Mouse (Mus musculus) adipocyte (in vitro differentiated cells): ENCODE data around the gene Prss43.
"Not testable (repeated sequence)": the region's sequence is repeated elsewhere in the genome, so short reads cannot be mapped to it uniquely, and the experiment has no call there.

Experiments used
- DNase-seq: peaks from one replicate; pipeline ENCODE4 v3.0.0-alpha.2; 2016; ENCODE audit warnings: low spot score

Prss43 gene

DNA sequence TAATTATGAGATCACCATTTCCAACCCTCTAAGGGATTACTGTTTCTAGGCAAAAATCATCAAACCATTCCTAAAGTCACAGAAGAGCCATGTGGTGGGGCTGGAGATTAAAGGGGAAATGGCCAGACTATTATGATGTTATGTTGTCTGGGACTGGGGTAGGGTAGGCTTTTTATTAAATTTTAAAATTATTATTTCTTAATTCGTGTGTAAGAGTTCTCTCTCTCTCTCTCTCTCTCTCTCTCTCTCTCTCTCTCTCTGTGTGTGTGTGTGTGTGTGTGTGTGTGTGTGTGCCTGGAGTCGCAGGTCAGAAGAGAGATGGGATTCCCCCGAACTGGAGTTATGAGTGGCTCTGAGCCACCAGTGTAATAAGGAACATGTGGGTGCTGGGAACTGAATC lies at the start of gene Prss43:
Gene Prss43 (plus strand): TSS at position 301 of the 400 bp plus-strand sequence.
- DNase-seq: no peak

DNA sequence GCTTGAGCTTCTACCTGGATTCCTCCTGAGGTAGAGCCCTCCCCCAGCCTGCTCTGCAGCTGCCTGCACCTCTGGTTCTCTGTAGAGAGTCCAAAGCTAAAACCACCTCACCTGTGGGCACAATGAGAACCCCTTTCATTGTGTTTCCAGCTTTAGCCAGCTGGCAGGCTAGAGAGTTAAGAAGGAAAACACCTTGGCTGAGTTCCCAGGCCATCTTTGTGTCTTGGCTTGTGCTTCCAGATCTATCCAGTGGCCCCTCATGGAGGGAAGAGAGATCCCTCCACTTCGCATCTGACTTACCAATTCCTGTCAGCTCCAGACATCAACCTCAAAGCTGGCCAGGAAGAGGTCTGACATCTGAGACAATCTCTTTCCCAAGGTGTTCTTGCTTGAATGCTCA lies 48.4 kb upstream of the Prss43 start:
- no peak for DNase-seq

- no peak for DNase-seq
Observed at GRCm38 (mm10) chr9:110778559-110778958, 47.9 kb upstream of the Prss43 start.

DNA sequence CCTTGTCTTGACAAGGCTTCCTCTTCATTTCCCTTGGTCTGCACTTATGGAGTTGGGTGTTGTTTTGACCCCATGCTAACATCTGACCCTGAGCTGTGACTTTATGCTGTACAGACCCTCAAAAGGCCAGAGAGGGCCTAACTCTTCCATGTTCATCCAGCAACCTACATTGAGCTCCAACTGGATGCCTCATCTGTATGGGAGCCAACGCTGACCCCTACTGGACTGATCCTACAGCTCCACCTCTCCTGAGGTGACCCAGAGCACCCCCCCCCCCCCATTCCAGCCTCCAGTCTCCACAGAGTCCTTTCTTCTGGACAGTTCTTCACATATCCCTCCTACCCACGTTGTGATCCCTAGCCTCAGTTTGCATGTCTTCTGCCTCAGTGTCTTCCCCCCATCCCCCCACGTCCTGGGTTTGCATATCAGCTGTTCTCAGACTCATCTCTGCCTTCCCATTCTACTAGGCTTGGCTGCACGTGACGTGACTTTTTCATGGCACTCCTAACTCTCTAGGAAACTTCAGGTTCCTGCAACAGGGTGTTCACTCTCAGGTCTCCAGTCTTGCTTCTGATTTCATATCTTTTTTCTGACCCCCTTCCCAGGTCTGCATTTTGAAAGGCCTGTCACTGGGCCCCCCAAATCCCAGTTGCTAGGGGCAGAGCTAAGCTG lies 47.1 kb upstream of the Prss43 start:
- DNase-seq: peak; percentile 44

DNA sequence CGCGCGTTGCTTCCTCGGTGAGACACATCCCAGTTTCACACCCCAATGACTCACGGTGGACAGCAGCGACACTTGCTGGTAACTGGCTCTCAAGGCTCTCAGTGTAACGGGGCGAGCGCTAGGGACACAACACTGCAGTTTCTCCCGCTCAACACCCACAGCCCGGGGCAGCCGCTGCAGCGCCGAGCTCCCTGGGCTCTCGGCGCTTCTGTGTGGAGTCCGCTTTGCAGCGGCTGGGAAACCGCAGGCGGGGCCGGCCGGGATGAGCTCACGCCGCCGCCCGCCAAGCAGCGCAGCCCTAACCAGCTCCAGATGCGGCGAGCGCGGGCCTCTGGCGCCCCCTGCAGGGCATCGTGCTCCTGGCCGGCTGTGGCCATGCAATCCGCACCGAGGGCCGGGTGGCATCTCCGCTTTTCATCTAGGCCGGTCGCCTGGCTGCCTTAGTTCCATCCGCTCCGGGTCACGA lies 45.2 kb upstream of the Prss43 start:
- peak; percentile 87 for DNase-seq

DNA sequence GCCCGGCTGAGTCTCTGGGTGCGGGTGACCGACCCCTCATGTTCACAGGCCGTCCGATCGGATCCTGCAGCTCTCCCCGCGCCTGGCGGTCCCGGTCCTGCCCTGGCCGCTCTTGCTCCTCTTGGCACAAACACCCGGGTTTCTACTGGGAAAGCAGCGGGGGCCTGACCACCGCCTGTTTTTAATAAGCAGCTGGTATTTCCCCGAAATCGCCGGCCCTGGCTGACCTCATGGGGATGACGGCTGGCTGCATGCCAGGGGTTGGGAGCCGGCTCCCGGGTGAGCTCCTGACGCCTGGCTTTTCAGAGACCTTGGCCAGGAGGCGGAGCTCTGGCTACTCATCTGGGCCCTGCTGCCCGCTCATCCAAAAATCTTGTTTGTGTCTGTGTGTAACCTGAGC lies 44.8 kb upstream of the Prss43 start:
- DNase-seq: peak; percentile 92

GRCm38 (mm10) chr9:110783611-110784010 lies 42.9 kb upstream of the Prss43 start:
- DNase-seq: peak; percentile 50

DNA sequence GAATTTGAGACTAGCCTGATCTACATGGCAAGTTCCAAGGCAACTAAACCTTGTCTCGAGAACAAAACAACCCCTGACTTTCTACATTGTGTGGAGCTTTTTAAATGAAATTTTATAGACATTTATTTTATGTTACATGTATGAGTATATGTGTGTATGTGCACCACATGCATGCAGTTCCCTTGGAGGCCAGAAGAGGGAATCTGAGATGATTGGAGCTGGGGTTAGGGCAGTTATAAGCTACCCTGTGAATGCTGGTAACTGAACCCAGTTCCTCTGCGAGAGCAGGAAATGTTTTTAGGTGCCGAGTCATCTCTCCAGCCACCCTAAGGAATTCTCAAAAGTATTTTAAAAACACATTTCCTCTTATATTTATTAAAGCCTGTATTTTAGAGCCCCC lies 38.3 kb upstream of the Prss43 start:
- no peak for DNase-seq

- DNase-seq: peak; percentile 21
Observed at GRCm38 (mm10) chr9:110790462-110790861, 36.0 kb upstream of the Prss43 start.

GRCm38 (mm10) chr9:110797013-110797412 lies 29.5 kb upstream of the Prss43 start:
- DNase-seq: no peak

DNA sequence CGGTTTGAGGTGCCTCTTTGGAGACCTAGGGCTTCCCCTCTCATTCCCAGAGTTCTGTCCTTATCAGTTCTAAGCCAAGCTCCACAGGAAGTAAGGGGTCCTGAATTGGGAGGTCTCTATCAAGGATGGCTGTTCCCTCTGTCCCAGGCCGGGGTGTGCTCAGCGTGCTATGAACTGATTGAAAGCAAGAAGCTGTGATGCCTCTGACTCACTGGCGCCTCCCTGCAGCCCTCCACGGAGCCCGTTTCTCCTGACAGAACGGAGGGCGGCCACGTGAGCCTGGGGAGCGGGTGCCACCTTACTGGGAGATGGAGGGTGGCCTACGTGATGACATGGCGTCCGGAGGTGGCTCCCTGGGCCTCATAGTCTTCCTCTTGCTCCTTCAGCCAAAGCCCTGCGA lies 28.6 kb upstream of the Prss43 start, which contains the start of gene Prss42:
Gene Prss42 (plus strand): TSS at position 301 of the 400 bp plus-strand sequence.
- DNase-seq: no peak

GRCm38 (mm10) chr9:110800834-110801479 lies 25.5 kb upstream of the Prss43 start:
- DNase-seq: no peak

- DNase-seq: no peak
Observed at GRCm38 (mm10) chr9:110803294-110803693, 23.2 kb upstream of the Prss43 start.

DNA sequence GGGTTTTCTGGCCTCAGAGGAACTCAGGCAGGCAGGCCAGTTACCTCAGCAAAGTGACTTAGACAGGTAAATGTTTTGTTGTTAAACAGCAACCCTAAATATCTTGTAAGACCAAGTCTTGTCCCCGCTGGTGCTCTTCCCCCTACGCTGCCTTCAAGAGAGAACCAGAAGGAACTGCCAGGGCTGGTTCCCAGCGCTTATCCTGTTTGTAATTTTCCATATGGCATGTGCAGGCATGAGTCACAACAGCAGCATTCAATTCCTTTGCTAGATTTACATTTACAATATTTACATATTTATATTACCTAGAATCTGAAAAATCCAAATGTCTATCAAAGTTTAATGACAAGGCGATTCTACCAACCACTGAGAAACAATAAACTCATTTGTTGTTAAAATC lies 16.4 kb upstream of the Prss43 start:
- DNase-seq: no peak

- no peak for DNase-seq
Observed at GRCm38 (mm10) chr9:110813789-110814188, 12.7 kb upstream of the Prss43 start, which contains the start of gene Prss44. Prss44 (plus strand) TSS chr9:110813994.

DNA sequence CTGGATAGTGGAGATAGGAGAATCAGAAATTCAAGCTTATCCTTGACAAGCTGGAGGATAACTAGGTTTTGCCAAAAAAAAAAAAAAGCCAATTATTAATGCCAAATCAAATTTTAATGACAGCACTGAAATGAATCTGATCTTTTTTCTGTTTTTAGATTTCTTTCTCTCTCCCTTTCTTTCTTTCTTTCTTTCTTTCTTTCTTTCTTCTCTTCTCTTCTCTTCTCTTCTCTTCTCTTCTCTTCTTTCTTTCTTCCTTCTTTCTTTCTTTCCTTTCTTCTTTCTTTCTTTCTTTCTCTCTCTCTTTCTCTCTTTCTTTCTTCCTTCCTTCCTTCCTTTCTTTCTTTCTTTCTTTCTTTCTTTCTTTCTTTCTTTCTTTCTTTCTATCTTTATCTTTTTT lies 5.9 kb upstream of the Prss43 start:
- DNase-seq: not testable (repeated sequence)

DNA sequence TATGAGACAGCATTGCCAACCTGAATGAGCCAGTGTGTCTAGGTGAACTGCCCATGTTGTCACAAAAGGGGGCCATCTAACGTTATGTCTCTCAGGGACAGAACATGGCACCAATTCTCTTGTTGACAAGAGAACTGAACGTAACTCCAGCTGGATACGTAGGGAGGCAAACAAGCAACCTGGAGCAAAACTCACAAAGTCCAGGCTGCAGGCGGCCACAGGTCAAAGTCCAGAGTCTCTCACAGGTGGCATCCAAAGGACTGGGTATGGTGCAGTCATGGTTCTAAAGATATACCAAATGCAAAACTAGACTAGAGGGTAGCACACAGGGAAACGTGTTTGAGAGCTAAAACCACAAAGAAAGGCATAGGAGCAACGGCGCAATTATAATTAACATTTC lies 5.1 kb upstream of the Prss43 start:
- DNase-seq: no peak

GRCm38 (mm10) chr9:110825426-110825825 lies 1.1 kb upstream of the Prss43 start:
- DNase-seq: no peak

GRCm38 (mm10) chr9:110825832-110826231 lies 658 bp upstream of the Prss43 start:
- no peak for DNase-seq

GRCm38 (mm10) chr9:110833021-110833420 lies 6.5 kb downstream of the Prss43 start:
- no peak for DNase-seq

DNA sequence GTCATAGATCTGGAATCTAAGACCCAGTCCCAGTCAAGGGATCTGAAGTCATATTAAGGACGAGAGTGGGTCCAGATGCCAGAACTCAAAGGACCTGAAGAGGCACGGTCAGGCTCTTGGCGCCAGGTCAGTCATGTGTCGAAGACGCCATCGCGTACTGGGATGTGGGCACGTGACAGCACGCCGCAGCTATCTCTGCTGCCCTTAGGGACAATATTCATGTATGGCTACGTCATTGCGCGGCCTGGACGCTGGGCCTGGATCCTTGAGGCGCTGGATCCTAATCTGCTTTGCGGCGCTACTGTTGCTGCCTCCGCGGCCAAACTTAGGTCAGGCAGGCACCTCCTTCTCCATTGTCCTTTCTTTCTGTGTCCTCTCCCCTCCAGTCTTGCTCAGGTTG lies 7.9 kb downstream of the Prss43 start, which contains the start of gene Prss45:
Gene Prss45 (plus strand): TSS at position 178 of the 400 bp plus-strand sequence.
- no peak for DNase-seq

DNA sequence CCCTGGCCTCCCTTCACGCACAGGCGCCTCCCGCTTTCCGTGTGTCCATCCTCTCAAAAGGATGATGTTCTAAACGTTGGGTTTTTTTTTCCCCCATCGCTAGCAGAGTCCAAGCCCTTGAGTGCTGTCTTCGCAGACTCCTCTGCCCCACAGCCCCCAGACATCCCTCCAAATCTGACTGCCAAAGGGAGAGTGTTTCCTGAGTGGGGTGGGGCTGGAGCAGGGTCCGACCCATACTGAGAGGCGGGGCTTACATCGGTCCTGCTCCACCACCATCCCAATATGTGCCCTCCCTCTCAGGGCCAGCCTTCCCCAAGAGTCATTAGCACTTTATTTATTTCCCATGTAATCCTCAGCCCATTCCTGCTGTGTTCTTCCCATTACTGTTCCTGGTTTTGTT lies 8.5 kb downstream of the Prss43 start:
- DNase-seq: no peak

GRCm38 (mm10) chr9:110836112-110836511 lies 9.6 kb downstream of the Prss43 start:
- DNase-seq: peak; percentile 45
